Mouse (Mus musculus) urinary bladder, adult 2 months (tissue): ENCODE results near the gene Elp4. TPM values are rescaled to one million over a fixed set of nuclear protein-coding genes. Genes with fewer than 3 reads are reported as not detected.

Experiments
- polyA plus RNA-seq: library from polyadenylated mRNA; depleted of rRNA; stranded (reverse); fragments of >200 nt; gene quantifications from 2 replicates; pipeline ENCODE4 v1.2.3, GENCODE M21; 2012; rRNA removed

Gene Elp4
- polyA plus RNA-seq, 1 experiment: 7.5 TPM

Other genes starting within 250 kb of the Elp4 start
- not detected in 2 replicates for gene Pax6, start 235.7 kb downstream of the Elp4 start, polyA plus RNA-seq
- gene Immp1l, start 74 bp upstream of the Elp4 start, polyA plus RNA-seq: 56.1 and 62.5 TPM in 2 replicates
- gene Dnajc24, start 99.0 kb upstream of the Elp4 start, polyA plus RNA-seq: 16.7 and 22.7 TPM in 2 replicates